Mouse (Mus musculus): ENCODE data around the gene Nnat.

Nnat gene

DNA sequence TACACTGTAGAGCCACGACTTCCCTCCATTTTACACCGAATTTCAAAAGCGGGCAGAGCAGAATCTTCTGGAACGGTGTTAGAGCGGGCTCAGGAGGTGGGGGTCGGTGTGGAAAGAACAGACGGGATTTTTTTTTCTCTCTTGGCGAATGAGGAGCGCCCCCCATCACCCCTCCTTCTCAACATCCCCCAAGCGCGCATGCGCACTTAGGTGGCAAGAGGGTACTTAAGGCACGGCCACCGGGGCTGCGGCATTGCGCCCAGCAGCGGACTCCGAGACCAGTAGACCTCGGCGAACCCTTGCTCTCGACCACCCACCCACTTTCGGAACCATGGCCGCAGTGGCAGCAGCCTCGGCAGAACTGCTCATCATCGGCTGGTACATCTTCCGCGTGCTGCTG is at the start of gene Nnat:
Nnat (plus strand) TSS at position 221 of the 400 bp plus-strand sequence.
- no peak for DNase-seq

DNA sequence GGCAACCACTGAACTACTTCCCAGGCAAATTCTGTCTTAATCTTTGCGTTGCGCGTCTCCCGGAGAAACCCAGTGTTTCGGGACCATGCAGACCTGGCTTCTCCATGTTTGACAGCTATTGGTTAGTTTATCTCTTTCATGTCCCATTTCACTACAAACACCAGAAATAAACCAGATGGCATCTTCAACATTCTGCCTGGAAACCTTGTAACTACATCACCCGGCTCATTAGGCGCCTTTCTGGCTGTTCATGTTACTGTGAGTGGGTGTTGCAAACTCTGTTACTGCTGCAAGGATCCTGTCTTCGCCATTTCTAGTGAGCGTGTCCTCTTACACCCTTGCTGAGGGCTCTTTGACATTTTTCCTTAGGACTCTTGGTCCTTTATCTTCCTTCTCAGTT is 47.0 kb upstream of the Nnat start:
- DNase-seq = no peak

DNA sequence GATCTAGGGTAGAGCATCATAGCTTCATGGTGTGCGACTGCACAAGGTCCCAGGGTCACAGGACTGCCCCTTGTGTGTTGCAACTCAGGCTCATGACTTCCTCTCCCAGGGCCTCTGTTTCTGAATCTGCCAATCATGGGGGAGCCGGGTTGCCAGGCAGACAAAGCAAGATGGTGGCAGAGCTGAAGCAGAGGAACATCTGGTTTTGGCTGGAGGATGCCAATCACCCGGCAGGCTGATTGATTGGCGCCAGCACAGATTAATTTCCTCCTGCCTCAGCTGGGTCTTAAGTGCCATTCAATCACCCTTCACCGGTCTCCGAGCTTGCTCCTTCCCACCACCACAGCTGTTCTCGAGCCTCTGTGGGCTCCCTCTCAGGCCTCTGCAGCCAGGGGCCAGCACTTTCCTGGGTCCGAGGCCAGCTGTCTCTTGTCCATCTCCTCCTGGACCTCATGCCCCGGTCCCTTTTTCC is 46.1 kb upstream of the Nnat start:
- no peak for DNase-seq

DNA sequence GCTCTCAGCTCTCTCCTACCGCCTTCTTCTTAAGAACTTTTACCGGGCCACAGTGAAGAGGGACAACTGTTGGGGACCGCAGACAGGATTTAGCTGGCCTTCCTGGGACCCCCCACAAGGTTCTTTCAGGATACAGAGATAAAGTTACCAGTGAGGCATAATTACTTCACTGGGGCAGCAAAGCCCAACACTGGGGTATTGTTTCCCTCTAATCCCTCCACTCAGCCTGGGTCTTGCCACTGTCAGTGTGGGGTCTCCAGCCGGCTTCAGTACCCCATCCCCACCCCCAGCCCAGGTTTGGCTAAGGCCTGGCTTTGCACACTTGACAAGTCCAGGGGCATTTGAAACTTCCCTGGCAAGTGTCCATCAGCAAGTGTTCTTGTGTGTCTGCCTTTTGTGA is 45.5 kb upstream of the Nnat start:
- DNase-seq = no peak

DNA sequence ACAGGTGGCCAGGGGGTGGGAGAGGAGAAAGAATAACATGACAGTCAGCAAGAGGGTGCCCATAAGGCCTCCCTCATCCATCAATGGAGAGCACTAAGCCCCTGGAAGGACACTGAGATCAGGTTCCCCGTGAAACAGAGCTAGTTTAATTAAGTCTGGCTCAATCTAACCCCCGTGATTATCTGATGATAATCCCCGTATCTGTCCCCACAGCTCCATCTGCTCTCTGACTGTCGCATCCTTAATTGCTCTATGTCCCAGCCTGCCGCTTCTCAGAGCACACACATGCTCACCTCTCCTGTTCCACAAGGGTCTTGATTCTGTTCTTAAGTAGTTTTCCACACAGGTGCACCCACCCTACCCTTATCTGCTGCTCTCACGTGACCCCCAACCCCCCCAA is 42.4 kb upstream of the Nnat start:
- DNase-seq = no peak

DNA sequence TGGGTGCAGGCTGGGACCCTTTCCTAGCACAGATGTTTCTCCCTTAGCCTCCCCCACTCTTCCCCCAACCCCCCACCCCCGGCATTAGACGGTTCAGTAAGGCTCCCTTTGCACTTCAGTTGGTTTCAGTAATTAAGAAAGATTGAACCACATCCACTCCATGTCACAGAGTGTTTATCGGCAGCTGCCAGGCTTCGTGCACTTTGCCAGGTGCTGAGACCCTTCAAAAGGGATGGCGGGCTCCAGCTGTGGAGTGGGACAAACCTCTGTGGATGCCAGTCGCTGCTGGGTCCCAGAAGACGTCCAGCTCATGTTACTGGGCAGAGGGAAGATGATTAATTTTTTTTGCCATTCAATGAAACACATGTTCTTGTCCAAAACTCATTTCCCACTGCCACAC is 41.4 kb upstream of the Nnat start:
- DNase-seq = no peak

DNA sequence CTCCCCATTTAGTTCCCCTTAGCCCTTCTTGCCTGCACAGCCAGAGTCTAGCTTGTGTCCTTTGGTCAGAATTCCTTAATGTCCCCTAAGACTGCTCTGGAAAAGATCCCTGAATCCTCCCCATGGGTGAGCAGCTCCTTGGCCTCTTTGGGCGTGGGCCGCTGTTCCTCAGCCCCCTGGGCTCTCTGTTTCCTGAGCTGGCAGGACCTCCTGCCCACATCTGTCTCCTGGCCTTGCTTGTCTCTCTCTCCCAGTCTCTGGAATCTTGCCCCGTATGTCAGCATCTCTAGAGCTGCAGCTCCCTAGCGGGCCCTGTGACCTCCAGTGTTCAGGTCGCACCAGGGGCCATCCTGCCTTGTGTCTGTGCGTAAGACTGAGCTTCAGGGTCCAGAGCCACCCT is 40.4 kb upstream of the Nnat start:
- DNase-seq = no peak

DNA sequence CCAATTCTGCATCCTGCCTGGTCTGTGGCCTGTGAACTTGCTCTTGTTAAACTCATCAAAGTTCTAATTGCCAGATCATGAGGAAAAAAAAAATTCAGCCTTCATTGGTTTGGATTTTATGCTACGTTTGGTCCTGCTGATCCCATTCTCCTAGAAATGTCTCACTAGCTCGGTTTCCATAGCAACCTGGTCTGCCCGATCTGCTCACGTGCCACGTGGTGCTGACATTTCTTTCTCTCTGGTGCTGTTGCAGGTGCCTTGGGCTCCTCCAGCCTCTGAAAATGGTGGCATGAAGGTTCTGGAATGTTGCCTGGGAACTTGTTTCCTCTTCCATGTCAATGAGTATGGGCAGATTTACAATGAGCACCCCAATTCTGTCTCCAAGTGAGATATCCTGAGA is 39.4 kb upstream of the Nnat start:
- no peak for DNase-seq

DNA sequence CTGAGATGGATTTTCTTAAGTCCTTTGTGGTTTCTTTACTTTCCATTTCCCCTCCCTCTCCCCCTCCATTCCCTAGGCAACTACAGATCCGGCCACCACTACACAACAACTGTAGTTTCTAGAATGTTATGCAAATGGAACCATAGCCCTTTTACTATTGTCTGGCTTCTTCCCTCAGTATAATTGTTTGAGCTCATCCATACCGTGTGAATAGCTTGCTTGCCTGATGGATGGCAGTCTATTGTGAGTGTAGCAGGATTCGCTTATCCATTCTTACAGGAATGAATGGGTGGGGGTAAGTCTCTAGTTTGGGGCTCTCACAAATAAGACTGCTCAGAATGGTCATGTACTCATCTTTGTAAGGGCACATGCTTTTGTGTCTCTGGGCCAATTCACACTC is 37.3 kb upstream of the Nnat start:
- DNase-seq = no peak

DNA sequence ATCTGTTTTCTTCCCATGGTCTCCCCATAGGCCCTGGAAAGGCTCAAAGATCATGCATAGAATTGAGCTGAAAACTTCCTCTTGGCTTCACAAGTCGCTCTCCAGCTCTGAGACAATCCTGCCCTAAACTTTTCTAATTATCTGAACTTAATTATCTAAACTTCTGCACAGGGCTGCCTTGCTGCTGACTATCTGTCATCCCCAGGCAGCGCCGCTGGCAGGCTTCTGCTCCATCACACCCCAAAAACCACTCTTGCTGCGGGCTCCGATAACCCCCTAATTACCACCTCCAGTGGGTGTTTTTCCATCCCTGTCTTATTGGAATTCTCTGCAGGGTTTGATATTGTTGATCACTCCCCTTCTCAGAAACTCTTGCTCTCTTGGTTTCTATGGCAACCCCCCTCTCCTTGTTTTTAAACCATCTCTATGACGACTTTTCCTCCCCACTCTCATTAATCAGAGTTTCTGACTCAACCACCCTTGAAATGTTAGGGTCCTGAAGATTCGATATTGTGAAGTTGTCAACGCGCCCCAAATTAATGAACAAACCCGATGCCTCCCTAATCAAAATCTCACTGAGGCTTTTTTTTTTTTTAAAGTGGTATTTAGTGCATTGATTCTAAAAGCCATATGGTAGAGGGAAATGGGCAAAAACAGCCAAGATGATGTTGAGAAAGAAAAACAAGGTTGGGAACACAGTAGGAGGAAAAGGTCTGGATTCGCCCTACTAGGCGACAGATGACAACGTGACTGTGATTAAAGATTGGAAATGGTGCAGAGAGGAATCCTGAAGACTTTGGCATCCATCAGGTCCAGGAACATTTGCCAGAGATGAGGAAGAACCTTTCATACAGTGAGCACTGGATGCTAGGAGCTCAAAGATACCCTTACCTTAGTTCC is 29.6 kb upstream of the Nnat start:
- no peak for DNase-seq

DNA sequence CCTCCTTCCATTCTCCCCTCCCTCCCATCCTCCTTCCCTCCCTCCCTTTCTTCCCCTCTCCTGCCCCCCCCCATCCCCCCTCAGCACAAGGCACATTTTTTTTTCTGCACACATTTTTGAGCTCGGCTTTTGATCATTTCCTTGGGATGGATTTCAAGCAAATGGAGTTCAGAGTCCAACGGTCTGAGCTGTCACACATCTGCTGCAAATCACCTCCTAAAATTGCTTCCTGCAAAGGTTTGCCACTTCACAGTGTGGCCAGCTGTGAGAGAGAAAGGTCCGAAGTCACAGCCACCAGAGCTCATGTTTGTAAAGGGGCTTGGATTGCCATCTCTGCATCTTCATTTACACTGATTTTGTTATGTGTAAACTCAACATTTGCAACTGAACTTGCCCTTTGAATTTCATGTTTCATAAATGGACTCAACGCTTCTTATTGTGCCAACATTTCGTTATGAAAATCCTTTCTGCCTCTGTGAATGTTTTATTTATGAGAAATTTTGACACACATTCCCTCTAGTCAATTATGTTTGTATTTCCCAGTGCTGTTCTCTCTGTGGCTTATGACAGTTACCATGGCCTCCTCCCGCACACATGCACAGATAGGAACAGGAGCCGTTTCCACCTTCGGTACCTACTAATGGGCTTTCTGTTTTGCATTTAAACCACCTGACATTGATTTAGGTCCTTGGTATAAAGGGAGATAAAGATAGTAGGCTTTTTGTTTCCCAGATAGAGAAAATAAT is 28.0 kb upstream of the Nnat start:
- DNase-seq = no peak

DNA sequence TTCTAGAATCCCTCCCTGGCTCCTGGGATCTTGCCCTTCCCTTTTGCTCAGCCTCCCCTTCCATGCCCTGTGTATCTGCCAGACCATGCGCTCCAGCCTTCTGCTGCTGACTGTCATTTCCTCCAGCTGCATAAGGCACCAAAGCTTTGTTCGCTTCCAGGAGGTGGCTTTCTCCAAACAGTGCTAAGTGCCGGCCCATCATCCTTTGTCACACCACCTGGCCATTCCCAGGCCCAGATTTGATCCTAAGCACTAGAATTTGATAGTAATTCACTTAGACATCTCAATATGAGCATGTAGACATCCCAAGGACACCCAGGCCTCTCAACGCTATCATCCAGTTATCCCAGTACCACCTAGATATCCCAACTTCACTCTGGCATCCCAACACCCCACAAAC is 25.7 kb upstream of the Nnat start:
- no peak for DNase-seq

DNA sequence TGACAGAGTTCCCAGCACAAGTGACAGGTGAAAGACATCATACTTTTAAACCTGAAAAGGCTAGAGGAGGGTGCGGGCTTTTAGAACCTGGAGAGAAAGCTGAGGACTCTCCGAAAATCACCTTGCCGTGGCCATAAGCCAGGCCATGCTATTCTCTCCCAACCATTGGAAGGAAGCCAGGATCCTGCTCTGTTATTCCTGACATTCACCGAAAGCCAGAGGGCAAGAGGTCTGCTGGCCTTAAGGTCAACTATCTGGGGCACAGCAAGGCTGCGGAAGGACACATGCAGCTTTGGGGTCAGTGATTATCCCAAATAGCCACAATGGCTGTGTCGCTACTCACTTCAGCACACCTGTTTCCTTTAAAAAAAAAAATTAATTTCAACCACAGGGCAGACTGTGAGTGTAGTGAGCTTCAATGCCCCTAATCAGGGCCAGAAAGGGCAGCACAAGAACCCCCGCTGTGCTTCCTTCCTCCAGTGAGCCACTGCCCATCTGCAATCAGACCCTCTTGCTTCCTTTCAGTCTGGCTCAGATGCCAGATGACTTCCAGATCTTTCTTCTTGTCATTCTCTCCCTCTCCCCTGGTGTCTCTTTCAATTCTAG is 23.3 kb upstream of the Nnat start:
- DNase-seq = no peak

DNA sequence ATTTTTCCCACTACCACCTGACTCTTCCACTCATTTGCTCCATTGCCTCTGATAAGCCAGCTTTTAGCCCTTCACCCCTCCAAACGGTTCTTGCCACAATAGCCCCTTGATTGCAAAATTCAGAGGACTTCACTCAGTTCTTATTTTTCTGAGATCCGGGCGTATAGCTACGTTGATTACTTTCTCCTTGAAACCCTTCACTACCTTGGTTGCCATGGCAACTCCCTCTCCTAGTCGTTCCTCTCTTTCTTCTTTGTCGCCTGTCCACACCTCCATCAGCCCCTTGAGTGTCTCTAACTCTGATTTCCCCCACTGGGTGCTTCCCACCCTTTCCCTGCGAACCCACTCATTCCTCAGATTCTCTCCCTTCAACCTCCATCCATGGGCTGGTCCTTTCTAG is 22.8 kb upstream of the Nnat start:
- no peak for DNase-seq

DNA sequence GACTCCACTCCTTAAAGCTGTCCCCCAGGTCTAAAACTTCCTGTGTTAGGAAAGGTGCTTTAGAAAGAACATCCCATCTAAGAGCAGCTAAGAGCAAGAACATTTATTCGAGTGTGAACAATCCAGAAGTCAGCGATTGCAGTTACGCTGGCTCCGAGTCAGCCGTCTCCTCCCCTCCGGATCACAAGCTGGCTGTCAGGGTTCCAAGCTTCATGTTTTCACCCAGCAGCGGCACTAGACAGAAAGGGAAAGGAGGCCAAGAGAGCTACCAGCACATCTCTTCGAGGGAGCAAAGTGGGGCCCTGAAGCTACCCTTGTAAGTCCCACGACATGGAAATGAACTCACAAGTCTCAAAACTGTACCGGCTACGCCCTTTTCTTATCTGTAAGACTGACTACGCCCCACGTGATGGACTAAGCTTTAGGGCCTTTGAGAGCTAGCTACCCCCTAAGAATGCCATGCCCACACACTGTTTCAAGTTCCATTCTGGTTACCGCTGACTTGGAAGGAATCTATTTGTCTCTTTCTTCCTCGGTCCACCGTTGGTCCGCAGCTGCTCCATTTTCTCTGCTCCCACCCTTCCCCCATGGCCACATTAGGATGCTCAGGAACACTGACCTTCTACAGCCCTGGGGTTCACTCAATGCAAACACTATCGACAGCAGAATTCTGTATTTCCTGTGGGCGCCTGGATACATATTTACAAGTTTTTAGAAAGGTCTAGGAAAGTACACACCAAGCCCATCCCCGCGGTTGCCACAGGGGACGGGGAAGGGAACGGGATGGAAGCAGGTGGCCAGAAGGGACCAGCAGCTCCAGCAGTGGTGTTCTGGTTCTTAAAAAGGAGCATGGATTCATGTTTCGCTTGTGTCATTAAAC is 19.6 kb upstream of the Nnat start:
- DNase-seq = no peak

DNA sequence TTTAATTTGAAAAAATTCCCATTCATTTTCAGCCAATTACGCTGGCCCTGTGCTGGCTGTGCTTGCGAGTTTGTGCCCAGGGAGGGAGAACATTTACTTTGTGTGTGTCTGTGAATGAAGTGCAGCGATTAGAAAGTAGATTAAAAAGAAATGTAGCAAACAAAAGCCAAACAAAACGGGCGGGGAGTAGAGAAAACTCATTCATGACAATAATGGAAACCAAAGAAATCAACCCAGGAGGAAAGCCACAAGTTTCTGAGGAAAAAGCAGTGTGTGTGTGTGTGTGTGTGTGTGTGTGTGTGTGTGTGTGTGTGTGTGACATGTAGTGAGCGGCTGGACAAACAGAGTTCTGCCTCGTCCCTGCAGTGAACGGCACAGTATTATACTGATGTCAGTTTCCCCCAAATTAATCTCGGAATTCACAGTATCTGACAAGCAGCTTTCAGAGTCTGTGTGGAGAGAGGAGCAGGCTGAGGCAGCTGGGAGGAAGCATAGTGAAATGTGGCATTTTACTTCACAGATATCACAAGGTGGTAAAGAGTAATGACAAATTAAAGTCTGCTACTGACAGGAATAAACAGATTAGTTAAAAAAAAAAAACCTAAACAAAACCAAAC is 18.8 kb upstream of the Nnat start:
- DNase-seq = no peak

DNA sequence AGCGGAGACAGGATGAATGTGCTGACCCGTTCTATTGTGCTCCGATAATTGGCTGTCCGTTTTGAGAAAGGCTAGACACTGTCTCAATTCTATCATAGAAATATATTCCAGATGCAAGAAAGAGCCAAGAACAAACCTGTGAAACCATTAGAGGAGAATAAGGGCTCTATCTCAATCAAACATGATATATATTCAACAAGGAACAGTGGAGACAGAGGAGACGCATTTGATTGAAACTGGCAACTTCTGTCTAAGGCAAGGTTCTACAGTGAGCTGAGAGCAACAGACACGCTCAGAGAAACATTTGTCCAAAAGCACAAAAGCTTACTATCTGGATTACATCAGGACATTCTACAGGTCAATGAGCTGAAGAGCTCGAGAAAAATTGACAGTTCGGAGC is 18.2 kb upstream of the Nnat start:
- no peak for DNase-seq

DNA sequence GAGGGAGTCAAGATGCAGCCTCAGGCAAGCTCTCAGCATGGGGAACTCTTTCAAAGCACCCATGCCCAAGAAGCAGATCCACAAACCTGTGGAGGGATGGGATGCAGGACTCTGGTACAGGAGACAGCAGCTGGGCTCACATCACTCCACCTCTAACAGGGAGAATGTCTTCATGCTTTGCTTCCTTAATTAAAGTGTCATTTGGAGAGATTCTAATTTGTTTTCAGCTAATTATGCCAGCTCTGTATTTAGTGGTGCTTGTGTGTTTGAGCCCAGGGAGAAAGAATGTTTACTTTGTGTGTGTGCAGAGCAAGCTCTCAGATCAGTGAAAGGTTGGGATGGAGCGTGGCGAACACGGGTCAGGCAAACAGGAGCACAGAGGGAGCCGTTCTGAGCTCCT is 17.5 kb upstream of the Nnat start:
- no peak for DNase-seq

DNA sequence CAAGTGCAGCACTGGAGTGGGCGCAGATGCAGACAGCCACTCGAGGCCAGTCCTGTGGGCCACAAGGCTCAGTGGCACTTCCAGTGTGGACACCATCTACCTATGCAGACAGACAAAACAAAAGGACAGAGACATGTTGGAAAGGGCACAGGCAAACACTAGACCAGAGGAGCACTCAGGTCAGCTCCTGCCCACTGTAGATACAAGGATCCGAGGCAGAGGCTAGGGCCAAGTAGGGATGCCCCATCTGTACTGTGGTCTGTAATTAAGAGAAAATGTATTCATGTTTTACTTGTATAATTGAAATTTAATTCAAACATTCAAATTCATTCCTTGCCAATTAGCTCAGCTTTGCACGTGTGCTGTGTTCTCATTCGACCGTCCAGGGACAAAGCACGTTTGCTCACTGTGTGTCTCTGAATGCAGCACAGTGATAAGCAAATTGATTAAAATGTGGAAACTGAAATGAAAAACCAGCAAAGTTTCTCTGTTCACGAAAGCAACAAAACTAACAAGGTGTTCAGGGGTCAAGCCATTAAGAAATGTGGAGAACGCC is 15.5 kb upstream of the Nnat start:
- DNase-seq = no peak

DNA sequence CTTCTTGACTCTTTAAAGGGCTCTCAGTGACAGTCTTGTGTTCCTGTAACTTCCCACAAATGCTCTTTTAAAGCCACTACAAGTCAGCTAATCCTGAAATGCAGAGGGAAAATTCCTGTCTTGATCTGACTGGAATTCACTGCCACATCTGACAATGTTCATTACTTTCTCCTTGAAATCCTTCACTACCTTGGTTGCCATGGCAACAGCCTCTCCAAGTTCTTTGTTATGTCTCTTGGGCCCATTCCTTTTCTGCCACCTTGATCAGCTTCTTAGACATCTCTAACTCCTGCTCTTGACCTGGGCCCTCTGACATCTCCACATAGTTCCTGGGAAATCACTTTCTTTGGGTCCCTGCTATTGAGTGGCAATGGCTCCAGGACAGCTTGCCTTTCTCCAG is 13.2 kb upstream of the Nnat start:
- no peak for DNase-seq

DNA sequence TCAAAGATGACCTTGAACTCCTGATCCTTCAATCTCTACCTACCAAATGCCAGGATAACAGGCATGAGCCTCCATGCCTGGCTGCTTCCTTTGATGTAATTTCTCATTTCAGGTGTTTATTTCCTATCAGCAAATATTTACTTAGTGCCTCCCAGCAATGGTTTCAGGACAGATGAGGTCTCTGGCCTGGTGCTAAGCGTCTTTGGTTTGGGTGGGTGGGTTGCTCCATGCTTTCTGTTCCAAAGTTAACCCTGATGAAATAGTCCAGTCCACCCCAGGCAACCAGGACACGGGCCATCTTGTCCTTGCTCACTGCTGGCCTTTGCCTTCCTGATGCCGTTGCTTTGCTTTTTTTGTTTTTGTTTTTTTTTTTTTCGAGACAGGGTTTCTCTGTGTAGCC is 9.6 kb upstream of the Nnat start:
- DNase-seq = no peak
